Mouse (Mus musculus) forebrain, embryonic 11.5 days (tissue): Measurements from ENCODE around the gene Chrd. TPM values are rescaled to one million over a fixed set of nuclear protein-coding genes. Genes with fewer than 3 reads are reported as not detected.

Experiments used
- ATAC-seq: fragments of 200-750 bp; cut with Nextera tagmentation; replicated peaks from 2 replicates; pipeline ENCODE4 v1.8.0; 2017; ENCODE audit warnings: moderate TSS enrichment; ENCODE audit not compliant: low FRiP score
- DNase-seq: peaks from one replicate; pipeline ENCODE4 v3.0.0-alpha.2; 2017; ENCODE audit warnings: low spot score
- H3K27ac ChIP-seq: fragments of 300-500 bp; sonication (generic); 2 replicates; pipeline ENCODE4 v1.5.1; 2014; ENCODE audit warnings: low read depth, low read length
- H3K27me3 ChIP-seq: fragments of 300-500 bp; sonication (generic); 2 replicates; pipeline ENCODE4 v1.6.1; 2014; ENCODE audit warnings: mild to moderate bottlenecking, low read length, mixed read lengths; ENCODE audit not compliant: control insufficient read depth, insufficient read depth
- H3K36me3 ChIP-seq: fragments of 300-500 bp; sonication (generic); 2 replicates; pipeline ENCODE4 v1.6.1; 2014; ENCODE audit warnings: mild to moderate bottlenecking, low read length, moderate library complexity, mixed read lengths; ENCODE audit not compliant: control insufficient read depth, insufficient read depth
- H3K4me1 ChIP-seq: fragments of 300-500 bp; sonication (generic); replicated peaks from 2 replicates; pipeline ENCODE4 v1.6.1; 2014; ENCODE audit warnings: low read length, mixed read lengths; ENCODE audit not compliant: control insufficient read depth, insufficient read depth
- H3K4me2 ChIP-seq: fragments of 300-500 bp; sonication (generic); 2 replicates; pipeline ENCODE4 v1.6.1; 2014; ENCODE audit warnings: low read depth, mild to moderate bottlenecking, low read length, moderate library complexity, mixed read lengths; ENCODE audit not compliant: severe bottlenecking
- H3K4me3 ChIP-seq: fragments of 300-500 bp; sonication (generic); 2 replicates; pipeline ENCODE4 v1.5.1; 2014; ENCODE audit warnings: low read depth, low read length
- H3K9ac ChIP-seq: fragments of 300-500 bp; sonication (generic); 2 replicates; pipeline ENCODE4 v1.6.1; 2014; ENCODE audit warnings: low read length
- H3K9me3 ChIP-seq: fragments of 300-500 bp; sonication (generic); 2 replicates; pipeline ENCODE4 v1.6.1; 2016; ENCODE audit warnings: low read length, mixed read lengths; ENCODE audit not compliant: control insufficient read depth
- WGBS: fragments of 180-500 bp; shearing (Covaris S2); extraction: QIAGEN DNeasy Blood & Tissue Kit; methylation state at CpG from one replicate; pipeline ENCODE4 v1.1.7; 2014; 5-methylcytosine and 5-hydroxymethylcytosine counted together
- polyA plus RNA-seq: library from polyadenylated mRNA; unstranded; fragments of >200 nt; fragmentation: Nextera tagmentation; extraction: Ambion mirVana; gene quantifications from 2 replicates; pipeline ENCODE4 v1.2.1, GENCODE M21; 2014

Gene Chrd
- 1.9 and 2.3 TPM in 2 replicates for polyA plus RNA-seq

DNA sequence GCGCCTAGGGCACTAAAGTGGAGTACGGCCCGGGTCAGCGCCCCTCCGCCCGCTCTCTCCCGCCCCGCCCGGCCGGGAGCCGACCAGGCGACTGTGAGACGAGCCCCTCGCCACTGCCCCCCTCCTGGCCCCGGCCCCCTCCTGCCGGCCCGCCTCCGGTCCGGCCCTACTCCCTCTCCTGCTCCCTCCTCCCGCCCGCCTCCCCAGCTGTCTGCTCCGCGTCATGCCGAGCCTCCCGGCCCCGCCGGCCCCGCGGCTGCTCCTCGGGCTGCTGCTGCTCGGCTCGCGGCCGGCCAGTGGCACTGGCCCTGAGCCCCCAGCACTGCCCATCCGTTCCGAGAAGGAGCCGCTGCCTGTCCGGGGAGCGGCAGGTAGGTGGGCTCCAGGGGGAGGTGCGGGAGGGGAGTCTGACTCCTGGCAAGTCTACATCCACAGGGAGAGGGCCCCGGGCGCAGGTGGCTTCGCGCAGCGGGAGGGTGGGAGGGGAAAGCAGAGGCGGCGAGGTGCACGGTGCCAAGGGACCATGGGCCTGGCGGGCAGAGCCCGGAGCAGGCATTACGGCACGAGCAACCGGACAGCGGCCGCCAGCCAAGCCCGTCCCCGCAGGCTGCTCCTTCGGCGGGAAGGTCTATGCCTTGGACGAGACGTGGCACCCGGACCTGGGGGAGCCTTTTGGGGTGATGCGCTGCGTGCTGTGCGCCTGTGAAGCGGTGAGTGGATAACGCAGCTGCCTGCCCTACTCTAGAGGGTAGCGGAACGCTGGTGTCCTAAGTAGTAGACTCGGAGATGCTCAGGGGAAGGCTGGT is at the start of gene Chrd:
Gene Chrd, plus strand, starts transcription at position 203 of the 806 bp plus-strand sequence.
- H3K27me3 ChIP-seq: peaks cover 23% of the 10 kb centered on the region
- WGBS: under 1% methylated on average over 57 of the region's 70 CpGs

DNA sequence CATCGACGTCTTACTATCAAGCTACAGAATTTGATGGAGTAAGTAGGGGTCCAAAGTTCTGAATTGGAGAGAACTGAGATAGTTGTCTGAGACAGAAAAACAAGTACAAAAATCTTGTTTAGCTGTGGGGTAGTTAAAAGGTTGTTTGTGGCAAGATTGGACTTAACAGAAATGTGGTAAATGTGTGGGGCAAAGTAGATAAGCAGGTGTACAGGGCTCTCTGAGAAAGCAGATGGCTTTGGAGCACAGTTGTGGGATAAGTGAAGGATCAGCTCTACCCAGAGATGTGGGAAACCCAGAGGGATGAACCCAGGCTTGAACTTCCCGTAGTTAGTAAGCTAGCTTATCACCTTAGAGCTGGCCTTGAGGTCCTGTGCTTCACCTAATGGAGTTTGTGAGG is 42.2 kb upstream of the Chrd start:
- no peak overlapping the region for H3K4me2 ChIP-seq
- no peaks in the 10 kb centered on the region for H3K27me3 ChIP-seq
- H3K9me3 ChIP-seq: no peaks in the 10 kb centered on the region
- DNase-seq (no peak), ATAC-seq (no peak)
- WGBS: 93% methylated on average over 3 of the region's 3 CpGs
- H3K27ac ChIP-seq: no peak overlapping the region
- H3K4me3 ChIP-seq: no peak overlapping the region
- peaks cover 31% of the 10 kb centered on the region for H3K36me3 ChIP-seq
- H3K4me1 ChIP-seq: peaks cover 16% of the 10 kb centered on the region; the same call in 1 of the 2 replicates
- no peak overlapping the region for H3K9ac ChIP-seq

More for the DNA sequence above, at the start of gene Chrd:
- Histone ChIP-seq H3K4me3 (peak within 1 kb of the TSS; percentile 62), H3K9ac (peak within 1 kb of the TSS; percentile 74), H3K27ac (peak within 1 kb of the TSS; percentile 27; the same call in 1 of the 2 replicates), H3K4me2 (peak within 1 kb of the TSS; percentile 98), H3K4me1 (peaks cover 15% of the 10 kb centered on the region; the same call in 1 of the 2 replicates), H3K9me3 (no peaks in the 10 kb centered on the region), H3K36me3 (no peaks in the 10 kb centered on the region)
- ATAC-seq: peak; percentile 84
- DNase-seq: peak; percentile 85

- Histone ChIP-seq H3K27ac (no peak overlapping the region), H3K4me1 (peaks cover 19% of the 10 kb centered on the region), H3K9ac (no peak overlapping the region), H3K4me2 (no peak overlapping the region), H3K9me3 (no peaks in the 10 kb centered on the region), H3K4me3 (no peak overlapping the region), H3K36me3 (peaks cover 24% of the 10 kb centered on the region), H3K27me3 (no peaks in the 10 kb centered on the region)
- DNase-seq: no peak
- no peak for ATAC-seq
- WGBS: 74% methylated on average over 1 of the region's 1 CpGs
These were observed 41.3 kb upstream of the Chrd start for GRCm38 (mm10) chr16:20691617-20692016.

DNA sequence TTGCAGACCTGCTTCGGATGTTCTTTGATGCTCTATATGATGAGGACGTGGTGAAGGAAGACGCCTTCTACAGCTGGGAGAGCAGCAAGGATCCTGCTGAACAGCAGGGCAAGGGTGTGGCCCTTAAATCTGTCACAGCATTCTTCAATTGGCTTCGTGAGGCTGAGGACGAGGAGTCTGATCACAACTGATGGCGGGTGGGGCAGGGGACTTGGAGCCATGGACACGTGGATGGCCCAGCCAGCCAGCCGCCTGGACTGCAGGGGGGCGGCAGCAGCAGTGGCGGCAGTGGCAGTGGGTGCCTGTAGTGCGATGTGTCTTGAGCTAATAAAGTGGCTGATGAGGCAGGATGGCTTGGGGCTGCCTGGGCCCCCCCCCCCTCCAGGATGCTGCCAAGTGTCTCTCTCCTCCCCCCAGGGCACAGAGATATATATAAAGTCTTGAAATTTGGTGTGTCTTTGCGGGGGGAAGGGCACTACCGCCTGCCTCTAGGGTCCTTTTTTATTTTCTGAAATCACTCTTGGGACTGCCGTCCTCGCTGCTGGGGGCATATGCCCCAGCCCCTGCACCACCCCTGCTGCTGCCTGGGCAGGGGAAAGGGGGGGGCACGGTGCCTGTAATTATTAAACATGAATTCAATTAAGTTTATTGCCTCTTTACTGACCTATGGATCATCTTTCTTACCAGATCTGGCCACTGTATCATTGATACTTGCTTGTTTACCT is 40.5 kb upstream of the Chrd start:
- H3K4me1 ChIP-seq: peaks cover 21% of the 10 kb centered on the region
- no peaks in the 10 kb centered on the region for H3K9me3 ChIP-seq
- 43% methylated on average over 16 of the region's 16 CpGs for WGBS
- DNase-seq (no peak), ATAC-seq (no peak)
- no peak overlapping the region for H3K9ac ChIP-seq
- peaks cover 20% of the 10 kb centered on the region for H3K36me3 ChIP-seq
- H3K27ac ChIP-seq: no peak overlapping the region
- H3K4me3 ChIP-seq: peak overlapping the region; percentile 54; the same call in 1 of the 2 replicates
- H3K27me3 ChIP-seq: no peaks in the 10 kb centered on the region
- H3K4me2 ChIP-seq: no peak overlapping the region; the same call in 1 of the 2 replicates

GRCm38 (mm10) chr16:20693111-20693701 is 39.7 kb upstream of the Chrd start, which contains the start of gene Fam131a:
Gene Fam131a, plus strand, starts transcription at chr16:20693241.
- WGBS: under 1% methylated on average over 35 of the region's 37 CpGs
- DNase-seq (peak; percentile 97), ATAC-seq (peak; percentile 91)
- no peaks in the 10 kb centered on the region for H3K9me3 ChIP-seq
- peak within 1 kb of the TSS; percentile 66 for H3K27ac ChIP-seq
- H3K9ac ChIP-seq: peak within 1 kb of the TSS; percentile 74
- peaks cover 21% of the 10 kb centered on the region for H3K4me1 ChIP-seq
- peak within 1 kb of the TSS; percentile 78 for H3K4me2 ChIP-seq
- peaks cover 20% of the 10 kb centered on the region for H3K36me3 ChIP-seq
- H3K4me3 ChIP-seq: peak within 1 kb of the TSS; percentile 54
- no peaks in the 10 kb centered on the region for H3K27me3 ChIP-seq

- WGBS: 86% methylated on average over 8 of the region's 8 CpGs
- ATAC-seq: no peak
- H3K4me1 ChIP-seq: peaks cover 21% of the 10 kb centered on the region
These were observed 38.1 kb upstream of the Chrd start for GRCm38 (mm10) chr16:20694781-20695180.

DNA sequence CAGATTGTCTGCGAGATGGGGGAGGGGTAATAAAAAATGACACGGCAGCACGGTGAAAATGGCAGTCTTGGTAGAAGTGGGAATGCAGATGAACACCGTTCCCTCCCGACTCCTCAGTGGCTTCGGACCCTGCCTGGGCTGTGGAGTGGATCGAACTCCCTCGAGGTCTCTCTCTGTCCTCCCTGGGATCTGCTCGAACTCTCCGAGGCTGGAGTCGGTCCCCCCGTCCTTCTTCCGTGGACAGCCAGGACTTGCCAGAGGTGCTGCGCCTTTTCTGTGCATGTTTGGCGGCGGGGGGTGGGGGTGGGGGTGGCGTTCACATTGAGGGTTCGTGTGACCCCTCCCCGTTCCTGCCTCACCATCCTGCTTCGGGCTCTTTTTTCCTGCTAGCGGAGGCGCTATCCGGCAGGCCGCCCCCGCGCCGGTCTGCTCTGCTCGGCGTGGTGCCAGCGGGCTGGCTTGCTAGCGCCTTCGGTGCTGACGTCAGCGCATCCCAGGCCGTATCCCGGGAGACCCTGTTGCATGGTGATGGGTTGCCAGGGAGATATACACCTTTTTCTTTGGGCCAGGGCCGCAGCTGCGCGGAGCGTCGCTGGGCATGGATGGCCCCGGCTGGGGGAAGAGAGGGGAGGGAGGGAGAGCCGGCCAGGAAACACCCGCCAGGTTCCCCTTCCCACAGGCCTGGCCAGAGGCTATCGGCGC is 37.2 kb upstream of the Chrd start:
- Histone ChIP-seq H3K27ac (peak overlapping the region; percentile 58), H3K27me3 (no peaks in the 10 kb centered on the region), H3K4me3 (peak overlapping the region; percentile 35), H3K9me3 (no peaks in the 10 kb centered on the region), H3K36me3 (peaks cover 5% of the 10 kb centered on the region), H3K4me1 (peaks cover 21% of the 10 kb centered on the region), H3K9ac (peak overlapping the region; percentile 63), H3K4me2 (peak overlapping the region; percentile 69)
- peak; percentile 83 for ATAC-seq
- DNase-seq: peak; percentile 95
- 3% methylated on average over 46 of the region's 46 CpGs for WGBS

More at GRCm38 (mm10) chr16:20694781-20695180, 38.1 kb upstream of the Chrd start:
- H3K9me3 ChIP-seq: no peaks in the 10 kb centered on the region
- no peak for DNase-seq
- no peaks in the 10 kb centered on the region for H3K27me3 ChIP-seq
- H3K4me3 ChIP-seq: no peak overlapping the region
- no peak overlapping the region for H3K27ac ChIP-seq
- H3K36me3 ChIP-seq: peaks cover 6% of the 10 kb centered on the region
- no peak overlapping the region for H3K9ac ChIP-seq
- no peak overlapping the region for H3K4me2 ChIP-seq

- Histone ChIP-seq H3K36me3 (no peaks in the 10 kb centered on the region; the same call in 1 of the 2 replicates), H3K4me2 (no peak overlapping the region), H3K9ac (no peak overlapping the region), H3K9me3 (no peaks in the 10 kb centered on the region), H3K27ac (no peak overlapping the region), H3K4me1 (peaks cover 25% of the 10 kb centered on the region), H3K4me3 (no peak overlapping the region), H3K27me3 (no peaks in the 10 kb centered on the region)
- WGBS: 78% methylated on average over 5 of the region's 5 CpGs
- DNase-seq (no peak), ATAC-seq (no peak)
These were observed 33.7 kb upstream of the Chrd start for GRCm38 (mm10) chr16:20699266-20699665.
